Mouse (Mus musculus) heart, adult 2 months (tissue): ENCODE data around the gene Mapk1. TPM values are rescaled to one million over a fixed set of nuclear protein-coding genes. Genes with fewer than 3 reads are reported as not detected.
"Not testable (repeated sequence)": the region's sequence is repeated elsewhere in the genome, so short reads cannot be mapped to it uniquely, and the experiment has no call there.

Experiments
- DNase-seq, 2 experiments: peaks; one replicate each; pipeline ENCODE4 v3.0.0; 2021
- H3K27ac ChIP-seq: fragments of 200-600 bp; 2 replicates; pipeline ENCODE4 v1.8.1; 2022
- H3K27me3 ChIP-seq: fragments of 200-500 bp; 2 replicates; pipeline ENCODE4 v1.6.1; 2012; ENCODE audit warnings: mild to moderate bottlenecking, low read length, inconsistent platforms, mixed read lengths; ENCODE audit not compliant: control insufficient read depth, insufficient read depth
- H3K36me3 ChIP-seq: fragments of 200-500 bp; 2 replicates; pipeline ENCODE4 v1.6.1; 2012; ENCODE audit warnings: low read length, inconsistent platforms; ENCODE audit not compliant: control insufficient read depth, insufficient read depth
- H3K4me1 ChIP-seq: fragments of 200-500 bp; 2 replicates; pipeline ENCODE4 v1.6.1; 2011; ENCODE audit warnings: low read length; ENCODE audit not compliant: control insufficient read depth, insufficient read depth
- H3K4me3 ChIP-seq: fragments of 200-600 bp; 2 replicates; pipeline ENCODE4 v1.8.1; 2022
- H3K79me2 ChIP-seq: fragments of 200-500 bp; replicated peaks from 2 replicates; pipeline ENCODE4 v1.6.1; 2012; ENCODE audit warnings: mild to moderate bottlenecking, inconsistent platforms, low read length, moderate library complexity, mixed read lengths; ENCODE audit not compliant: control insufficient read depth, insufficient read depth
- H3K9ac ChIP-seq: fragments of 200-500 bp; 2 replicates; pipeline ENCODE4 v1.6.1; 2012; ENCODE audit warnings: low read depth, mild to moderate bottlenecking, control low read depth, inconsistent platforms, low read length, mixed read lengths
- CTCF ChIP-seq: fragments of 200-600 bp; IDR thresholded peaks from 2 replicates; pipeline ENCODE4 v1.8.1; 2022; ENCODE audit warnings: antibody characterized with exemption, mild to moderate bottlenecking, moderate library complexity
- EP300 ChIP-seq: fragments of 200-500 bp; IDR thresholded peaks from 2 replicates; pipeline ENCODE4 v1.6.1; 2011; ENCODE audit warnings: low read depth, low read length, control low read depth; ENCODE audit not compliant: insufficient read depth
- POLR2A ChIP-seq: fragments of 200-500 bp; IDR thresholded peaks from 2 replicates; pipeline ENCODE4 v1.6.1; 2011; ENCODE audit warnings: mild to moderate bottlenecking, low read depth, low read length, control low read depth; ENCODE audit not compliant: insufficient read depth
- WGBS: fragments of 180-500 bp; shearing (Covaris S2); methylation state at CpG from one replicate; pipeline ENCODE4 v1.1.7; 2018; 5-methylcytosine and 5-hydroxymethylcytosine counted together
- intact Hi-C: fragments of 180-260 bp; cut with DNase I; formaldehyde crosslinking; loops from one replicate; pipeline ENCODE4 v1.15.1; 2025
- polyA plus RNA-seq: library from polyadenylated mRNA; depleted of rRNA; stranded (reverse); fragments of >200 nt; gene quantifications from 2 replicates; pipeline ENCODE4 v1.2.3, GENCODE M21; 2012
- total RNA-seq, 2 experiments: library from RNA; stranded (reverse); gene quantifications; 2 replicates each; pipeline ENCODE4 v1.2.3; 2021

Mapk1 gene
- total and polyA plus RNA-seq, 3 experiments = 56.2 to 115 (median 103) TPM

- intact Hi-C loops = loop anchor here (2.0 to 5.0 kb wide), 3 partner anchors 38 to 88 kb away; no protein-coding TSS in a partner anchor
- WGBS = 4% methylated on average over 9 of the region's 9 CpGs
These were observed 1.3 kb downstream of the Mapk1 start for GRCm38 (mm10) chr16:16984423-16984941.

GRCm38 (mm10) chr16:16987248-16987647 is 4.1 kb downstream of the Mapk1 start:
- no peak overlapping the region for H3K9ac ChIP-seq
- peaks cover 7% of the 10 kb centered on the region for H3K79me2 ChIP-seq
- H3K4me3 ChIP-seq = no peak overlapping the region
- intact Hi-C loops = no loop called here
- H3K27ac ChIP-seq = no peak overlapping the region
- no peak for TF ChIP-seq POLR2A
- no peak for TF ChIP-seq CTCF
- TF ChIP-seq EP300 = no peak
- H3K36me3 ChIP-seq = peaks cover 23% of the 10 kb centered on the region
- WGBS = 64% methylated on average over 2 of the region's 2 CpGs
- H3K4me1 ChIP-seq = peaks cover 5% of the 10 kb centered on the region
- H3K27me3 ChIP-seq = no peaks in the 10 kb centered on the region
- DNase-seq = no peak

More at GRCm38 (mm10) chr16:16984423-16984941, 1.3 kb downstream of the Mapk1 start:
- peaks cover 4% of the 10 kb centered on the region for H3K79me2 ChIP-seq
- DNase-seq = no peak
- no peak for TF ChIP-seq CTCF
- TF ChIP-seq POLR2A = no peak
- TF ChIP-seq EP300 = no peak
- peak overlapping the region; percentile 93 for H3K4me3 ChIP-seq
- H3K36me3 ChIP-seq = peaks cover 13% of the 10 kb centered on the region
- no peaks in the 10 kb centered on the region for H3K27me3 ChIP-seq
- peak overlapping the region; percentile 95; the same call in 1 of the 2 replicates for H3K27ac ChIP-seq
- peaks cover 5% of the 10 kb centered on the region for H3K4me1 ChIP-seq
- H3K9ac ChIP-seq = no peak overlapping the region

- Histone ChIP-seq H3K79me2 (peaks cover 8% of the 10 kb centered on the region), H3K4me3 (no peak overlapping the region), H3K27me3 (no peaks in the 10 kb centered on the region), H3K36me3 (peaks cover 25% of the 10 kb centered on the region), H3K9ac (no peak overlapping the region), H3K27ac (no peak overlapping the region), H3K4me1 (peaks cover 7% of the 10 kb centered on the region)
- 88% methylated on average over 5 of the region's 5 CpGs for WGBS
- DNase-seq = no peak
- TF ChIP-seq POLR2A (no peak), EP300 (no peak), CTCF (no peak)
- intact Hi-C loops = no loop called here
These were observed 5.7 kb downstream of the Mapk1 start for GRCm38 (mm10) chr16:16988842-16989241.

- Histone ChIP-seq H3K36me3 (peaks cover 32% of the 10 kb centered on the region), H3K4me1 (peaks cover 8% of the 10 kb centered on the region), H3K4me3 (no peak overlapping the region), H3K9ac (no peak overlapping the region), H3K27ac (no peak overlapping the region), H3K79me2 (peaks cover 10% of the 10 kb centered on the region), H3K27me3 (no peaks in the 10 kb centered on the region)
- DNase-seq = no peak
- TF ChIP-seq EP300 (no peak), CTCF (no peak), POLR2A (no peak)
- intact Hi-C loops = no loop called here
- 57% methylated on average over 4 of the region's 4 CpGs for WGBS
These were observed 6.8 kb downstream of the Mapk1 start for GRCm38 (mm10) chr16:16990021-16990420.

GRCm38 (mm10) chr16:16994426-16995052 is 11.4 kb downstream of the Mapk1 start:
- intact Hi-C loops = no loop called here
- TF ChIP-seq EP300 = no peak
- Histone ChIP-seq H3K9ac (no peak overlapping the region), H3K36me3 (peaks cover 20% of the 10 kb centered on the region), H3K4me3 (no peak overlapping the region), H3K27me3 (no peaks in the 10 kb centered on the region), H3K27ac (no peak overlapping the region), H3K4me1 (peaks cover 6% of the 10 kb centered on the region), H3K79me2 (peaks cover 9% of the 10 kb centered on the region)
- no peak for DNase-seq
- WGBS = 59% methylated on average over 4 of the region's 4 CpGs

GRCm38 (mm10) chr16:16996121-16996729 is 13.0 kb downstream of the Mapk1 start:
- WGBS = 83% methylated on average over 10 of the region's 10 CpGs
- intact Hi-C loops, H3K27me3 ChIP-seq, H3K4me1 ChIP-seq, H3K27ac ChIP-seq, H3K4me3 ChIP-seq, DNase-seq, H3K9ac ChIP-seq: not testable (repeated sequence)
- peaks cover 14% of the 10 kb centered on the region for H3K79me2 ChIP-seq
- peaks cover 10% of the 10 kb centered on the region for H3K36me3 ChIP-seq
